Mouse (Mus musculus): ENCODE data around the gene Wfdc13.
"Not testable (repeated sequence)": the region's sequence is repeated elsewhere in the genome, so short reads cannot be mapped to it uniquely, and the experiment has no call there.

Wfdc13 gene

DNA sequence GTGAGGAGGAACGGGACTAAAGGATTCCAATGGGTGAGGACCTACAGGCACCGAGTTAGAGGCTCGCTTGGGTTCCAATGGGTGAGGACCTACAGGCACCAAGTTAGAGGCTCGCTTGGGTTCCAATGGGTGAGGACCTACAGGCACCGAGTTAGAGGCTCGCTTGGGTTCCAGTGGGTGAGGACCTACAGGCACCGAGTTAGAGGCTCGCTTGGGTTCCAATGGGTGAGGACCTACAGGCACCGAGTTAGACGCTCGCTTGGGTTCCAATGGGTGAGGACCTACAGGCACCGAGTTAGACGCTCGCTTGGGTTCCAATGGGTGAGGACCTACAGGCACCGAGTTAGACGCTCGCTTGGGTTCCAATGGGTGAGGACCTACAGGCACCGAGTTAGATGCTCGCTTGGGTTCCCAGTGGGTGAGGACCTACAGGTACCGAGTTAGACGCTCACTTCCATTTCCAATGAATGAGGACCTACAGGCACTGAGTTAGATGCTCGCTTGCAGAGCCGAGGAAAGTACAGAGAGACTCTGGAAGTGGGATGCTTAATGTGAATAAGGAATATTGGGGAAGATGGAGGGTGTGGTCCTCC is 31.4 kb downstream of the Wfdc13 start:
- DNase-seq (ENCODE audit: low spot score in 2 of 2): not testable (repeated sequence)

DNA sequence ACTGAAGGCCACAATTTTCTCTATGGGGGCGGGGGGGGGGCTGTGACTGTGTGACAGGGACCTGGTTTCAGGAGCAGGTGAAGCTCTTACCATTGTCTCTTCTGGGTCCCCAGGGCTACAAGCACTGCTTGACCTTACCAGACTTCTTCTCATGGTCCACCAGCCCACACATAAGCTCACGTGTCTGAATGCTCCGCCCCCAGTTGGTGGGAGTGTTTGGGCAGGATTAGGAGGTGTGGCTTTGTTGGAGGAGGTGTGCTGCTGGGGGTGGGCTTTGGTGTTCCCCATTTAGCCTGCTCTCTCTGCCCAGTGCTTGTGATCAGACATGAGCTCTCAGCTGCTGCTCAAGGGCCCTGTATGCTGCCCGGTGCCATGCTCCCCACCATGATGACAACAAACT is 38.4 kb downstream of the Wfdc13 start:
- DNase-seq (ENCODE audit: low spot score in 2 of 2): no peak

DNA sequence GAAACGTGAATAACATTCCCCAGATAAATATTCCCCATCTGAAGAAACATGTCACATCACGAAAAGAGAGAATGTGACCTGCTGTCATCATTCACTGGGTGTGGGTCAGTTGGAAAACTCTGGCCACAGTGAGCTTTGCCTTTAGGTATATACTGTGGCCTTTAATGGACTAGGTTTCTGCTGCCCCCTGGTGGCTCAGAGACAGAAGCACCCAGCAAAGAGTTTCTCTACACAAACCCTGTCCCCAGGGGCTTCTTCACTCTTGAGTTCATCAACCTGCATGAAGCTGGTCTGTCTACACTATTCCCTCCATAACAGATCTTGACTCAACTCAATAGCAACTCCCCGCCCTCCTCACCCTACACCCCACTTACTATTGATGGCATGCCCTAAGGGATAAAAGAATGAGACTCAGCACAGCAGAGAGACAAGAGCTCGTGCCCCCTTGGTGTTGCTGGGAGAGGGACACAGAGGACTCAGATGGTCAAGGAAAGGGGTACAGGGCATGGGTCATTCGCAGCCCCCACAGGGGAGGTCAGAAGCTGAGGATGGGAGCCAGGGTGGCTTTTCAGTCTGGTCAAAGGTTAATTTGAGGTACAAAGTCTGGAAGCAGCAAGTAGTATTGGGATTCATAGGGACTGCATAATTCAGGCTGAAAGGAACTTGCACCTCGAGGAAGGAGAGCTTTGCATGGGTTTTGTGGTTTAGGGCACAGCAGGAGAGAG is 41.1 kb downstream of the Wfdc13 start:
- peak; percentile 29 to 71 for DNase-seq (ENCODE audit: low spot score in 2 of 2)

DNA sequence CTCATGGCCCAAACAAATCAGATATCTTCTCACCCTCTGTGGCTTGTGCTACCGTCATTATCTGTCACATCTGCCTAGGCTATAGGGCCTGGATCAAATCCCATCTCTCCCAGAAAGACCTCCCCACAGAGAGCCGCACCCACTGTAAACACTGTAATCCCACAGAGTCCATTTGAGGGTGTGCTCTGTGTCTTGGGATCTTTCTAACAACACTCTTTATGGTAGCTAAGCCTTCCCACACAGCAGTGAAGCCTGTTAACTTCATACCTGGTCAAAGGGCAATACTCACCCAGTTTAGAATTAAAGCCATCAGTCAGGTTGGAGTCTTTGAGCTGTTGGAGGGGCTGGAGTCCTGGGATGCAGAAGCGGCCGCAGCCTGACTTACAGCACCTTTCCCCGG is 46.8 kb downstream of the Wfdc13 start:
- no peak for DNase-seq (ENCODE audit: low spot score in 2 of 2)

DNA sequence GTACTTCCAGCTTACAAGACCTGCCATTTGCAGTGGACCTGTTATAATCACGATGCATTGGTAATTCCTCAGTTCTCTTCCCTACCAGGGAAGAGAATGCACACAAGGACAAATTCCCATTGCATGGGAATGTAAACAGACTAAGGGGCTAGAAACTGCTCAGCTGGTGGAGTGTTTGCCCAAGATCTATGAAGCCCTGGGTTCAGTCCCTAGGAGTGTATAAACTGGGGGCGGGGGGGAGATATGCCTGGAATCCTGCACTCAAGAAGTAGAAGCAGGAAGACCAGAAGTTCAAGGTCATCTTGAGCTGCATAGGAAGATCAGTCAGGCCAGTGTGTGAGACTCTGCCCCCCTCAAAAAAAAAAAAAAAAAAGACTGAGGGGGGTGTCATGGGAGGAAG is 48.4 kb downstream of the Wfdc13 start:
- DNase-seq (ENCODE audit: low spot score in 2 of 2): no peak

DNA sequence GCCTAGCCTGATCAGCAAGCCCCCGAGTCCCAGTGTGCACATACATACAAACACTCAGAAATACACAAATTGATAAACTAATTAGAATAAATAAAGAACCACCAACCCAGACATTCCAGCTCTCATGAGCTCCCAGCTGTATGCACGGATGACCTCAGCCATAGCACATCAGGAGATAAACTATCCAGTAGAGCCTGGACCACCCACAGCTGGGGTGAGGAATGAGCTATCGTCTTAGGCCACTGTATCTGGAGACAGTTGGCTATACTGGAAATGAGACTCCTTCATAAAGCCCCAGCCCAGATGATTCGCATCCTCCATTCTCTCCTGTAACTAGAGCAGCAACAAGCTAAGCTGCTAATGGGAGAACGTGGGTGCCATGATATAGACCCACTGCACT is 49.9 kb downstream of the Wfdc13 start:
- no peak for DNase-seq (ENCODE audit: low spot score in 2 of 2)

DNA sequence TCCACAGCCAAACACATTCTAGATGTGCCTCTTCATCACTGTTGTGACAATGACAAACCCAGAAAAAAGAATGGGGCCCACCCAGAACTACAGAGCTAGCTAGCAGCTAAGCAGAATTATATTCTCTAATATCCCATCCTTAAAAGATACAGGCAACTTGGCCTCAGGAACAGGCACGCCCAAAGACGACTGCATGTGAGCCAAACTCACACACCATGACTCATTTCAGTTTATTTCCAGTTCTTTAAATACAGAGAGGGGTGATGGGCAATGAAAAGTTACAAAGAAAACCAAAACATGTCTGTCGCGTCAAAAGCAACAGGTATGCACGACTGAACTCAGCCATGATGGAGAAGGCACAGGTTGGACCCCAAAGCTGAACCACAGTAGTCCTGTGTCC is 50.5 kb downstream of the Wfdc13 start:
- DNase-seq (ENCODE audit: low spot score in 2 of 2): no peak

Measured in thymus, postnatal 10 days (tissue).